Mouse (Mus musculus) ES-E14 (cell line): ENCODE measurements around the gene Fgf3.

Experiments
- CHD2 ChIP-seq: IDR thresholded peaks from 2 replicates; pipeline ENCODE4 v1.6.1; 2014; ENCODE audit warnings: mild to moderate bottlenecking, low read depth, low read length, inconsistent platforms
- ZNF384 ChIP-seq: IDR thresholded peaks from 2 replicates; pipeline ENCODE4 v1.6.1; 2012; ENCODE audit warnings: low read depth, low read length, inconsistent platforms

DNA sequence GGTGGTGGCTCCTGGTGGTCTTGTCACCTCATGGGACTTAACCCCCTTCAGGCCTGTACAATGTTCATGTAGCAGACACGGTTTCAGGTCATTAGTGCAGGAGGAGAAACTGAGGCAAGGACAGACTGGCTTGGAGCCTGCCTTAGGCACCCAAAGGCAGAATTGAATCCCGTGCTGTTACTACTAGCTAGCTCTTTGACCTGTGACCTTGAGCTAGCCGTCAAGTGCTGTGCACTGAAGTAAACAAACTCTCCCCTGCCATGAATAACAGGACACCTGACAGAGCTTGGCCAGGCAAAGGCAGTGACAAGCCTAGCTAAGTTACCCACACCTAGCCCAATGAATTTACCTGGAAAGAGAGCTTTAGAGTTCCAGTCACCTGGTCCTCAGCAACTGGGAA, 17.1 kb downstream of the Fgf3 start:
- TF ChIP-seq ZNF384 = no peak
- no peak for TF ChIP-seq CHD2
